Mouse (Mus musculus) kidney, adult 9 months (tissue): ENCODE data around the gene Utp15.

ENCODE experiments used
- DNase-seq: peaks from one replicate; pipeline ENCODE4 v3.0.0; 2022

Utp15 gene

DNA sequence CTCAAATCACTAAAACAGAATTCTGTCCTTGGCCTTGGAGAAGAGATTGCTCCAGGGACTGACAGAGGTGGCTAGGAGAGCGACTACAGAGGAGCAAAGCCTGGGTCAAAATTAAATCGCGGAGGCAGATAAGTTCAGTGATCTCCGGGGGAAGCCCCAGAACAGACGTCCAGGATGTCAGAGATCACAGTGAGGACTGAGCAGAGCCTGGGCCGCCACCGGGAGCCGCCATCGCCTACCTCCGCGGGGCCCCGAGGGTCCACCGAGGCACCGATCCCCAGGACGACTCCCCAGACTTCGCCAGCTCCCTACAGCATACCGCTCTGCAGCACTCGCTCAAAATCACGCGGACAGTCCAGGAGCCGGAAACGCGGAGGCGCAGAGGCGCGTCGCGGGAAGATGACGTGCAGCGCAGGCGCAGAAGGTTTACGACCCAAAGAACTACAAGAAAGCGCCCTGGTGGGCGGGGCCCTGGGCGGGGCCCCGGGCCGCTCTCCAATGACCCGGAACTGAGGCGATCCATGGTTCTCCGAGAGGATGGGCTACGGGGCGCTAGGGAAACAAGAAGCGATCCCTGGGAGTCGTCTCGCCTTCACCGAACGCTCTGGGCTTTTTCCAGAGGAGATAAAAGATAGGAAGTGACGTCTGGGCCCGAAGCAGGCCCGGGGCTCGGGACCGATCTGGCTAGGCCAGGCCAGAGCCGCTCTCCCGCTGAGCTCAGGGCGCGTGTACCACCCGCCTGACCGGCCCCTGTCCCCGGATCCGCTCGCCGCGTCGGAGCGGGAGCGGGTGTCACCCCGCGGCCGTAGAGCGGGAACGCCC is at the start of gene Utp15, which contains the start of gene Ankra2:
Utp15 (minus strand) TSS at position 406 of the 822 bp plus-strand sequence.
Ankra2 (plus strand) TSS at position 439 of the 822 bp plus-strand sequence.
- DNase-seq: peak; percentile 99

DNA sequence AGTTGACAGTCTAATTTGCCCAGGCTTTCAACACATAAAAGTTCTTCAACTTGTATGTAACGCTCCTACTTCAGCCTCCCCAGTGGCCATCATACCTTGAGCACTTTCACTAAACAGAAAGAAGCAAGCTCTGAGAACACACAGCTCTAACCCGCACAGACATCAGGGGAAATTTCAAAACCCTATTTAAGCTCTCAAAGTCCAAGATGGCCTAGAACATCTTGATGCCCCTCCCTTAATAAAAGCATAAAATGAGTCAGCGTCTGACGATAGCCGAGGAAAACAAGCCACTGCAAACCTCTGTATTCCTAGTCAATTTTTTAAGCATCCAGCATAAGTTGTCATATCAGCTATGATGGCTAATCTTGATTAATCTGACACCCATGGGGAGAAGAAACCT is 48.8 kb upstream of the Utp15 start:
- no peak for DNase-seq

DNA sequence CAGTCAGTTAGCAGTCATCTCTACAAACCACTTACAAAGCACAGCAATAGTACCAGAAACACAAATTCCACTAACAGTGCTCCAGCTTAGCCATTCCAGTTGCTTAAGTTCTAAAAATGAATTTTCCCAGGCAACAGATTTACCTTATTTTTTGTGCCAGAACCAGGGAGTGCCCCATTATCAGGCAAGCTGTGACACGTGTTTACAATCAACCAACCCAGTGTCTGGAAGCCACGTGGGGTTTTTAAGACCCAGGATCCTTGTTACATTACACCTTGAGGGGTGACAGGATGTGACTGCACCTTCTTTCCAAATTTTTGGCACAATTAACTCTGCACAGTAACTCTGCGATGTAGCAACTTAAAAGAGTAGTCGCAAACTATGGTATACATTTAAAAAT is 45.9 kb upstream of the Utp15 start:
- DNase-seq: no peak

DNA sequence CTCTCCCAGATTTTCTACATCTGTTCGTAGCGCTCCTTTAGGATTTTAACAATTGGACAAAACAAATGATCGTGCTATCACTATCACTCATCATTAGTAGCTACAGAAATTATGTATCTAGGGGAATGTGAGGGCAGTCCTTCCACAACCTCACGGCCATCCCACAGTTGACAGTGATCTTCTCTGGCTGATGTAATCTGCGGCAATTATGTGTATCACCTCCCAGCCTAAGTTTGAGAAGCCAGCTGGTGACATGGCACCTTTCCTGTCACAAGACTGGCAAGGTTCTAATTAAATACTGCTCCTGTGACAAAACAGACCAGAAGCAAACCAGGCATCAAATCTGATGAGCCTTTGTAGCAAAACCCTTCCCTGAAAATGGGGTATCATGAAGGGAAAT is 45.2 kb upstream of the Utp15 start:
- DNase-seq: no peak

DNA sequence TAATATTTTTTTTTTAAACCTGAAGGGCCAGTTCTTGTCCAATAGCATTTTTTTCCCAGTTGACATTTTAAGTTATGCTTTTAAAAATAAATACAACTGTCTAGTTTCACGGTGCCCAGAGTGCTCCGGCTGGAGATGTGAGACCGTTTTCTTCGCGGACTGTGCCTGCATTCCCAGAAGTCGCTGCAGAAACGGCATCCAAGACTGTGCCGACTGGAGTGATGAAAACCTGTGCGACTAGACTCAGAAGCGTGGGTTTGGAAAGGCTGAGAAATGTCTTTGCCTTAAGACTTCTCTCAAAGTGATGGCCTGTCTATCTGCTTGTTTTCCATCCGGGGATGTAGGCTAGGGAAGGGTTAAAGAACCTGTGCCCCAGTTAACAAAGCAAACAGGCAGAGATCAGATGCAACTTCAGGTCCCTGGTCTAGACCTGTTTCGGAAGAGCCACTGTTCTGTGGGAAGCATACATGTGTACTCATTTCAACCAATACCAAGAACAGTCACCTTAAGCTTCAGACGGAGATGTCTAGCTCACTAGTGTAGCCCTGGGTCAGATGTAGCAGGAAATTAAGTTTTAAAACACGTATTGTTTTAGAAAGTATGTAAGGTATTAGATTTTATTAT is 44.1 kb upstream of the Utp15 start:
- DNase-seq: no peak

DNA sequence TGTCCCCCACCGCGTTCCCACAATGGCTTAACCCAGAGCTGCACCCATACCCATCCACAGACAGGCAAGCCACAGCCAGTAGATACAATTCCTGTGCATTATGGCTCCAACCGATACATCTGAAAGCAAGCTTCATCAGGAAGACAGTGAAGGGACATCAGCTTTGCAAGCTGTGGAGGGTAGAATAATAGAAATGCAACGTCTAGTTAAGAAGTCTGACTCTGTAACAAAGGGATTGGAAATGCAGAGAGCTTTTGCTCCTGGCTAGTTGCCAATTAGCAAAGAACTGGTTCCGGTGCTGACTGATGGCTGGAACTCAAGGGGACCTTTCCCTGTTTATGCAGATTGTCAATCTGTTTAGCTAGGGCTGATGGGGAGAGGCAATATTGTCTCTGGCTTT is 43.6 kb upstream of the Utp15 start:
- DNase-seq: no peak

DNA sequence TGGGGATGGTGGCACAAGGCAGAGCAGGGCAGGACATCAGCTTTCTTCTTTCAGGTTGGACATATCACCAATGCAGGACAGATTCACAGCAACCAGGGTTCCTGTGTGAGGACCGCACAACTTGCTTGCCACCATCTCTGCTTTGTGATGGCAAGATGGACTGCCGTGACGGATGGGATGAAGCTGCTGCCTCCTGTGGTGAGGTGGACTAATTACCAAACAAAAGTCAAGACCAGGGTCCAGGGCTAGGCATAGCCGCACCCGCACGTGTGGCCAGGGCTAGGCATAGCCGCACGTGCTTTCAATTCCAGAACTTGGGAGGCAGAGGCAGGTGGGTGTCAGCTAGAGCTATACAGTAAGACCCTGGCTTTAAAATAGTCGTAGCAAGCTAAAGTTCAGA is 42.4 kb upstream of the Utp15 start:
- DNase-seq: no peak

DNA sequence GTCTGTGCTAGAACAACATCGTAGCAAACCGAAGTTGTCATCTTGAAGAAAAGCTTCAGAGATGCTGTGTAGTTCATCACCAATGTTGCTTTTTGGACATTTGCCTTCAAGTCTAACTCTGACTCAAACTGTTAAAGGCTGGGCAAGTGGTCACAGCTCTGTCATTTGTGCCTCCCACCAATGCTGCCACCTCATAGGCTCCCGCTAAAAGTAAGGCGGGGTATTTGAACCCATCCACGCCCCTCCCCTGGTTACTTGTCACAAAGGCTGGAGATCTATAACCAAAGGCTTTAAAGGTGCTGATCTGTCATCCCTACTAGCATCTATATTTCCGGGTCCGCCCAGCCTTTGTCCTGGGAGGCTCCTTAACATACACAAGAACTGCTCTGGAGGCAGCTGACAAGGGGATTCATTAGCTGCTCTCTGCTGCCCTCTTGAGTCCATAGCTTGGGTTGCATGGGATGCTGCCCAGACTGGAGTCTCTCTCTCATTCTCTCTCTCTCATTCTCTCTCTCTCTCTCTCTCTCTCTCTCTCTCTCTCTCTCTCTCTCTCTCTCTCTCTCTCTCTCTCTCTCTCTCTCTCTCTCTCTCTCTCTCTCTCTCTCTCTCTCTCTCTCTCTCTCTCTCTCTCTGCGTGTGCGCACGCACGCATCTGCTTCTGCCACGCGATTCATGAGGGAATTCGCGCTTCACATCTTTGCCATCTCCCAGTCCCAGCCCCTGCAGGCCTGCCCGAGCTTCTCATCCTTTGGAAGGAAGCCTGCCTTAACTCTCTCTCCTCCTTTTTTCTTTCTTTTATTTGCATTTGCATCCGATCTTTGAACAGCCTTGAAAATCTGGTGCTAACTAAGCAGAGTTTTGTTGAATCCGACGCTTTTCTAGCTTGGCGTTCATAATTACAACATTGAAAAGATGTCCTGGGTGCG is 36.3 kb upstream of the Utp15 start:
- DNase-seq: peak; percentile 66

DNA sequence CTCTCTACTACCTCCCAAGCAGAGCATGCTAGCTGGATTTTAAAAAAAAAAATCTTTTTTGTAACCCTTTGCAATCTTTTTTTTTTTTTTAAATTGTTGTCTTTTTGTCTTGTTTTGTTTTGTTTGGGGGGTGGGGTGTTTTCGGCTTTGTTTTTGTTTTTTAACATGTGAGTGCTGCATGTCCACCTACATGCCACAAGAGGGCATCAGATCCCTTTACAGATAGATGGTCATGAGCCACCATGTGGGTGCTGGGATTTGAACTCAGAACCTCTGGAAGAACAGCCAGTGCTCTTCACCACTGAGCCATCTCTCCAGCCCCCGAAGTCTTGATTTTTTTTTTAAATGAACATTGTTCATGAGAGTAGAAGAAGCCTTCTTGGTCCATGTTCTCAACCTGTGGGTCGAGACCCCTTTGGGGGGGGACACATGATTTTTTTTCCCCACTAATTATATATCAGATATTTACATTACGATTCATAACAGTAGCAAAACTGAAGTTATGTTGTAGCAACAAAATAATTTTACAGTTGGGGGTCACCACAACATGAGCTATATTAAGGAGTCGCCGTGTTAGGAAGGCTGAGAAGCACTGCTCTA is 35.1 kb upstream of the Utp15 start:
- no peak for DNase-seq

DNA sequence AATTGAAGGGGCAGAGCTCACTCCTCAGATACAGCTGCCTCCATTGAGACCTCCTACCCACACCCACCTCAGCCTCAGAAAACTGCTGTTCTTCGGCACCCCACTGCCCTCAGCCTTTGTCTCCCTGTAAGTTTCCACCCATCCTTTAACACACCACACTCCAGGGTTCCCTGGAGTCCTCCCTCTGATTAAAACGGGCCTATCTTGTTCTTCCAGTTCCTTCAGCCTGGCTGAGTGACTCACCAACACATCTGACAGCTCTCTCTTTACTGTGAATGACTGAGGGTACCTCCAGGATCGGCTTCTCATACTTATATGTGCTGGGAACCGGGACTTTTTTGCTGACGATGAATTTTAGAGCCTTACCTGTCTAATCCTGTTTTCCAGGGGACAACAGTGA is 33.2 kb upstream of the Utp15 start:
- no peak for DNase-seq

DNA sequence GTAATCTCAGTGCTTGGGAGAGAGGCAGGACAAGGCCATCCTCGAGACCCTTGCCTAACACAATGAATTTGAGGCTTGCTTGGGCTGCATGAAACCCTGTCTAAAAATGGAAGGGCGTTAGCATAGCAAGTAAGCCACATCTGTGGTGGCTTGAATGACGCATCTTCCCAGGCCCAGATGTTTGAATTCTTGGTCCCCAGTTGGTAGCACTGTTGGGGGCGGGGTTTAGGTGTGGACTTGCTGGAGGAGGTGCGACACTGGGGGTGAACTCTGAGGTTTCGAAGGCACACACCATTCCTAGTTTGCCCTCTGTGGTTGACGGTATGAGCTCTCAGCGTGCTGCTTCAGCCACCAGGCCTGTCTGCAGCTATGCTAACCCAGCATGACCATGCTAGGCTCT is 28.9 kb upstream of the Utp15 start:
- DNase-seq: no peak

DNA sequence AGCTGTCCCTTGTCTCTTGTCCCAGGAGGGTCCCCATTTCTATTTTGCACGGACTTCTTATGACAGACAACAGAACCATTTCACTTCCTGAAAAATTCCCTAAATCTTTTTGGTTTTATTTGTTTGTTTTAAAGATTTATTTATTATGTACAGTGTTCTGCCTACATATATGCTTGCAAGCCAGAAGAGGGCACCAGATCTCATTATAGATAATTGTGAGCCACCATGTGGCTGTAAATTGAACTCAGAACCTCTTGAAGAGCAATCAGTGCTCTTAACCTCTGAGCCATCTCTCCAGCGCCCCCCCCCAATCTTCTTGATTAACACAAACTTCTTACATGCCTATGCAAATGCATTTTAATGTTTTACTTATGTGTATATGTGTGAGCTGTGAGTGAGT is 27.9 kb upstream of the Utp15 start:
- no peak for DNase-seq

DNA sequence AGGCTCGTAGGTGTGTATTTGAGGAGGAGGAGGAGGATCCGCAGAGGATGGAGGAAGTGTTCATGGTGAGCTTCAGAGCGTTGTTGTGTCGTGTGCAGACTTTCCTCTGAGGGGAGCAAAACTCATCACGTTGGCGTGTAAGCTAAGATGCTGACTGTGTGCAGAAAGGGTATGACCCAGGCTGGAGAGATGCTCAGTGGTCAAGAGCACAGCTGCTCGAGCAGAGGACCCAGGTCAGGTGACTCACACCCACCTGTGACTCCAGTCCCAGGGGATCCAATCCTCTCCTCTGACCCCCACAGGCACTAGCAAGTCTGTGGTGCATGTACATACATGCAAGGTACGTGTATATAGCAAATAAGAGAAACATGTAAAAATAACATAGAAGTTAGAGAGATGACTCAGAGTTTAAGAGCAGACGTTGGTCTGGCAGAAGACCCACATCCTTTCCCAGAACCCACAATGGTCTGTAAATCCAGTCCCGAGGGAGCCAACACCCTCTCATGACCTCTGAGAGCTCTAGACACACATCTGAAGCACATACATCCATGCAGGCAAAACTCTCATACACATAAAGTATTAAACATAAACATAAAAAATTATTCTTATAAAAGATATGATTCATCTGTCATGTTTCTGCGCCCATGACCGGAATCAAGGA is 18.3 kb upstream of the Utp15 start:
- no peak for DNase-seq

DNA sequence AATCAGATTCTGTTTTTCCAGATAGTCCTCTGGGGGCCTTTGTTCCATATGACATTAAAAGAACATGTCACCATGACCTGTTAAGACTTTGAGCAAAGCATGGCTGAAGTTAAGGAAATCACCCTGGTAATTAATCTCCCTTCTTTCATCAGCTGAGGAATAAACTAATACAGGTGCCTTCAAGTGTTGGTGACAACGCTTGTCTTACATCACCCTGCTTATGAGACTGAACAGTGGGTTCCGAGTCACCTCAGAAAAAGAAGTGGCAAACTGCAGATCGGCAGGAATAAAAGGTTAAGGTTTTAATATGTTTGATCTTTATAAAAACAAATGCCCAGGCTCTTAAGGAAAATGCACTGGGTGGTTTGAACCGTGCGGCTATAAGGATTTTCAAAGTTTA is 16.8 kb upstream of the Utp15 start, which contains the start of gene Gm21976:
Gm21976 (plus strand) TSS at position 202 of the 400 bp plus-strand sequence.
- no peak for DNase-seq

DNA sequence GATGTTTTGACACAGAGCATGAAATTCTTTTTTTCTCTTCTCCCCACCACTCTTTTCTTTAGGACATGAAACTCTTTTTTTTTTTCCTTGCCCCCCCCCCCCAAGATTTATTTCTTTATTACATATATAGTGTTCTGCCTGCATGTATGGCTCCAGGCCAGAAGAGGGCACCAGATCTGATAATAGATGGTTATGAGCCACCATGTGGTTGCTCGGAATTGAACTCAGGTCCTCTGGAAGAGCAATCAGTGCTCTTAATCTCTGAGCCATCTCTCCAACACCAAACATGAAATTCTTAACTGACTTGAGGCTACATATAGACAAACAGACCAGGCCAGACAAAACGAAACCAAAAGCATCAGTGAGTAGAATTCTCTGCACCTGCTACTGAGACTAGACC is 14.7 kb upstream of the Utp15 start:
- DNase-seq: no peak

DNA sequence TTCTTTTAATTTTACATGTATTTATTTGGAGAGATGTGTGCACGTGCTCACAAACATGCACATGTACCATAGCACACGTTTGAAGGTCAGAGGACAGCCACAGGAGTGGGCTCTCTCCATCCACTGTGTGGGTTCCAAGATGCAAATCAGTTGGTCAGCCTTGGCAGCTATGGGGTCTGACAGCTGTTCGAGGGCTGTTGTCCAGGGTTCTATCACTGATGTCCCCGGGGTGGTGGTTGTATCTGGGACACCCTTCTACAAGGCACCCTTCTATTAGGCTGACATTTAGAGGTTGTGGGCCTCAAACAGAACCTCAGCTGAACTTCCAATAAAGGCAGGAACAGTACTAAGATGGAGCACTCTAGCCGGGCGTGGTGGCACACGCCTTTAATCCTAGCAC is 13.4 kb upstream of the Utp15 start:
- DNase-seq: no peak

DNA sequence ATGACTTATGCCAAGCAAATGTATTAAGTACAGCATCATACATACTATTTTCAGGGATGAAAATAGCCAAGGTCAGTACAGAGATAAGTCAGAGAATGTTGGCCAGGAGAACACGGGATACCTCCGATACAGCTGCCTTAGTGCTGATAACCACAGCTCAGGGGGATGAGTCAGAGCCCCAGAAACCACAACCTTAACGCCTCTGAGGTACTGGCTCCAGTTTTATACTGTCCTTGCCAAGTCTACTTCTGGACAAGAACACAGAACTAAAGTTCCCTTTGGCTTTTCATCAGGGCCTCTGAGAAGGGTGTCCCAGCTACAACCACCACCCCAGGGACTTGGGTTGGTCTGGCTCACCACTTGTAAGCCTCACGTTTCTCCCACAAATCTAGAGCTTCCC is 12.8 kb upstream of the Utp15 start:
- DNase-seq: no peak

DNA sequence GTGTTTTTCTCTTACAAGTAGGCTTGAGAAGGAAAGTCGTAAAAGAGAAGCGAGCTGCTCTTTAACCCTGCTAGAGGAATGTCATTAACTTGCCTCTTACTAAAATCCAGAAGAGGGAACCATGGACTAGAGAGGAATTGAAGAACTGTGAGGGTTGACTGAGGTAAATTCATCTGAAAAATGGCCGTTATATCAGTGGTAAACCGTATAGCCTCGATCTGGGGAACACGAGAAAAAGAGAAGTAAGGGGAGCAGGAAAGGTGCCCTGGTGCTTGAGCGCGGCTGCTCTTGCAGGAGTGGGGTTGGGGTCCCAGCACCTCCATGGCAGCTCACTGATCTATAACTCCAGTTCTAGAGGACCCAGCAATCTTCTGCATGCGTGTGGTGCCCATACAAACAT is 11.2 kb upstream of the Utp15 start:
- no peak for DNase-seq

DNA sequence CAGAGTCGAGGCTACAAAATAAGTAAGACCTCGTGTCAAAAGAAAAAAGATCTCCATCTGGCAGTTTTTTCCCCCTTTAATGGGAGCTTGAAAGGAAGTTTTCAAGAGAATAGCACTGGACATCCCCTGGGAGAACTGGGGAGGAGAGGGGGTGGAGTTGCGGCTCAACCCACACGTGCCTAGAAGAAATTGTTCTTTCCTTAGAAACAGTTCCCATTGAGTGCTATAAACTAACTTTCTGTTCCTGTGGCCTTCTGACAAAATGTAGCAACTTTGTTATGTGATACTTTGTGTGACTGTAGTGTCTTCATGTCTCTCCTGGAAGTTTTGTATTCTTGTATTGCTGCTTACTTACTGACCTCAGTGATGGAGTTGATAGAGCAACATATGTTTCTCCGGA is 1.3 kb upstream of the Utp15 start:
- peak; percentile 9 for DNase-seq

DNA sequence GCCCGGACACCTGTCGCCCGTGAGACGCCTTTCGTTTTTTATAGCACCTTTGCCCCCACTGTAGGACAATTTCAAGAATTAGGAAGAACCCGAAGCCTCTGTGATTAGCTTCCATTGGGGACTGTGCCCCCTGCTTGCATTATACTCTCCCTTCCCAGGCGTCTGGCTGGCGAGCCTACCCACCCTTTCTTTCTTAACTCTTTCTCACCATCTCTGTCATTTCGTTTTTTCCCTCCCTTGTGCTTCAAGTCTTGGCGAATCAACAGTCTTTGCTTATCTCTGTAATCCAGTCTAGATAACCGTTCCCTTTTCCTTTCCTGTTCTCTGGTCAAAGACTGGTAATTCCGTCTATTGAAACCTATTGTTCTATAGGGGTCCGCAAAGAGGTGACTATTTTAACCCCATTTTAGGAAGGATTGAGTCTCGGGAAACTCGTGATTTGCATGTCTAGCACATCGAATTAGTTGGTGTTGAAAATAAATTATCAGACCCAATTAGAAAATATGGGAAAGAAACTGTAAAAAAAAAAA is 682 bp upstream of the Utp15 start:
- no peak for DNase-seq

DNA sequence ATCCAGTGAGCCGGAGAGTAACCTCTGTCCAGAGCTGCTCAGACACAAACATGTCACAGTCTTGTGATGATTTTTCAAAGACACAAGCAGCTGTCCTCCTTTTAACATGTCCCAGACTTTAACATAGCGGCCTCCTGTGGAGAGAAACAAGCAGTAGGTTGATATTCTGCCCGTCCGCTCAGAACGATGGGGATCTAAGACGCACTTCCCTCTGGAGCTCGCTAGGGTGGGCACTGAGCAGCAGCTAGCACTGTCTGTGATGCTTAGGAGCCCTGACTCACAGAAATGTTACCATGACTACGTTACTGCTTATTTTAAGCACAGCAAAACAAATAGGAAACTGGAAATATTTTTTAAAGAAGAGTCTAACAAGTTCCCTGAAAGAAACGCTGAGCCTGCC is 7.9 kb downstream of the Utp15 start:
- no peak for DNase-seq

DNA sequence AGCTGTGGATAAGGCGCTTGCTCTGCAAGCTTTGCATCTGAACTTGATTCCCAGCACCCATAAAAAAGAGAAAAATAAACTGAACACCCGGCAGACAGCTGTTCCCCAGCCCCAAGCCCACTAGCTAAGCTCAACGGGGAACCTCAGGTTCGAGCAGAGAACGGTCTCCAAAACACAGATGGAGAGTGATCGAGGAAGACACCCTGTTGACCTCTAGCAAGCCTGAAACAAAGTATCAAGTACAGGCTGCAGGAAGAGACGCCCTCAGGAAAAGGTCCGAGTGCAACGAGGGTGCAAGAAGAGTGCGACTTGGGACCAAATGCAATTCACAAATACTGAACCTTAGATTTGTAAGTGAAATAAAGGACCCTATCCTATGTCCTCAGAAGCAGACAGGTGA is 13.2 kb downstream of the Utp15 start:
- no peak for DNase-seq
